Mouse (Mus musculus) spleen, adult 18-20 months (tissue): Measurements from ENCODE around the gene Rfx8.

ENCODE experiments used
- DNase-seq, 2 experiments: peaks; one replicate each; pipeline ENCODE4 v3.0.0; 2022; ENCODE audit warnings: mixed read lengths in 2 of 2

The Rfx8 gene

DNA sequence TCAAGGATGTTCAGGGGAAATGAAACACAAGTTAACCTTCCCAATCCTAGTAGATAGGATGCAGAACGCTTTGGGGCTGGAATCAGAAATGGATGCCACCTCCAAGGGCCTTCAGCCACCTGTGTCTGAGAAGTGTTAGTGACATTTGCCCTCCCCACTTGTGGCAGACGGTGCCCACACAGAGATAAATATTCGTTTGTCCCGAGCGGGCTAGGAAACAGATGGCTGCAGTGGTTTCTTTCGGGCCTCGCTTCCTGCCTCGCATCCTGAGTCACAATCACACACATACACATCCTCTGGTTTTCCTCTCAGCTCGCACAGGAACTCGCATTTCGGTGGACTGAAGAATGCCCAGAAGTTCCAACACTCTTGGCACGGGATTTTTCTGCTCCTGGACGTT is 13.5 kb upstream of the Rfx8 start:
- peak in 1 of 2 experiments; percentile 19 for DNase-seq

DNA sequence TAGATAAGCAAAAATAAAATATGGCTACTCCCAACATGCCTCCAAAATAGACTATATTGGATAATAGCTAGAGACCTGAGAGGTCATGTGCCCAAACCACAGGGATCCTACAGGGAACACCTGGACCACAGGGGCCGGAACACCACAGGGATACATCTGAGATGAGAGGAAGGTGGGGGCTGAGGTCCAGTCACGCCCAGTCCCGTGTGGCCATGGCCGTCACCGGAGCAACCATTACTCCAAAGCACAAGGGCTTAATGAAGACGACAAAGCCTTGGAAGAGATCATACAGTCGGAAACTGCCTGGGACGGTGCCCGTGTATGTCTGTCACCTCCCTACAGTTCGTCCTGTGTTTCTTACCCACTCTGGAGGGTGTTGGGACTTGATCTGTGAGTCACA is 13.1 kb upstream of the Rfx8 start:
- no peak for DNase-seq

DNA sequence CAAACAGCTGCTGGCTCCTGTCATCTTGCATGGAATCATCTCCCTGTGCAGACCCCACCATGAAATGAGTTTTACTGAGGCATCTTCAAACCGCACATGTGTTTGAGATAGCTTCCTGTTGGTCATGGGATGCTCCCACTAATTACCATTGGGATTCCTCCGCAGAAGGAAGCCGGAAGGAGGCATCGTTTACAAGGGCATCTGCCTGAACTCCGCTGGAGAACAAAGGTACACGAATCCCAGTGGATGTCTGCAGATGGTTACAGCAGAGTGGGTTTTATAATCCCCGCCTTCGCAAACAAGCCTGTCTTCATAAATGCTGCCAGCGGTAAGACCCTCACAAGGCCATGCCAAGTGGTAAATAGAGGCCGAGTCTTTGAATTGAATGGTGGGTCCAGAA is 11.3 kb upstream of the Rfx8 start:
- no peak for DNase-seq

DNA sequence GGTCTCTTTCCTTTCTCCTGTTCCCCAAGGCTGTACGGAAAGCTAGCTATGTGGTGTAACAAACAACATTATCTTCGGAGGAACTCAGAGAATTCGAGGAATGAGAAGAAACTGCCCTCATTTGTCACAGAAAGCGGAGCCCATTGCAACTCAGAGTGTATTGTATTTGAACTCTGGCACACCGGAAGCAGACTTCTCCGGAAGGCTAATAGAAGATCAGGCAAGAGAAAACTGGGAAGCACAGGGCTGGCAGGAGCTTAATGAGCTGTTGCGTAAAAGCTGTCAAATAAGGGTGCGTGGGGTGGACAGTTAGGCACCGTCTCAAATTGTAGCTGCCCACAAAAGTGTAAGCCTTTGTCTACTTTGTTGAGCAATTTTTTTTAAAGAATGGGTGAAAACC is 10.7 kb upstream of the Rfx8 start:
- no peak for DNase-seq

DNA sequence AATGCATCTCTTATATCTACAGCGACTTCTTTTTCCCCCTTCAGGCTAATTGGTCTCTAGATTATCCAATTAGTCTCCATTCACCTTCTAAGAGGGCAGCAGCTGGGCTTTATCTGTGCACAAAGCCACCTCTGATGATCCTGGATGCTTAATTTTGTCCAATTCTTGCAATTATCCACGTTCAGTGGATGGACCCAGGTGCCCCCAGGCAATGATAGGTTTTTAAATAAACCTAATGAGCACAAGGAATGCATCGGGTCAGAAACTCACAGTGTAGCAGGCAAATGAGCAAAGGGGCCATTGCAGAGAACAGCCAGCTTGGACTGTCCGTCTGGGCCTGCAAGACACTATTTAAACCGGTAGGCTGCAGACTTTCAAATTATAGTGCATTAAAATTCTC is 10.1 kb upstream of the Rfx8 start:
- DNase-seq, result no peak

DNA sequence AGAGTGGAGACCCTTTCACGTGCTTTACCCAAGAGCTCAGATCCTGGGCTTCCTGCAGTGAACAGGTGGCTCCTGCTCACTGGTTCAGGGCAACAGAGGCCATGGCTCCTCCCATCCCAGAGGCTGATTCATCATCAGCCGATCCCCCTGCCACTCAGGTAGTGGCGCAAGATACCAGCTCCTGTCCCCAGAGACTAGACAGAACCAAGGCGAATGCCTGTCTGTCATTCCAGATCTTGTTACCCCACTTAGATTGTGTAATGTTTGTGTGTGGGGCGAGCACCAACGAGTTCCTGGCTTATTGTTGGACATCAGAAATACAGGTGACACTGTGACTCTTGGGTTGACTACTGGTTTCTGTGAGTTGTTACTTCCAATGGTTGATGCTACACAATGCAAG is 9.1 kb upstream of the Rfx8 start:
- no peak for DNase-seq

DNA sequence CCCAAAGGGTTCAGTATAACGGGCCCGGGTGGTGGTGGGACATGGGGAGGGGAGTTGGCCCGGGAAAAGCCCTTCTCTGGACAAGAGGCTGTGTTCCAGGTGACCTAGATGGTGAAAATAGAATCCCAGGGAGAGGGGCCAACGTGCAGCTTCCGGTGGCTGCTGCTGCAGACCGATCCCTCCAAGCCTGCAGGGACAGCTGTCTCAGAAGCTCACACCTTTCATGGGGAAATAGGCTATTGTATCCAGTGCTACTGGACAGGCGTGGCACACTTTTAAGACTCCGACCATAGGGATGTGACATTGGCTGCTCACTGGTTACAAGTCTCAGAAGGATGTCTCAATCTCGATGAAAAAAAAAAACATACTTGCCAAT is 542 bp upstream of the Rfx8 start:
- no peak for DNase-seq

DNA sequence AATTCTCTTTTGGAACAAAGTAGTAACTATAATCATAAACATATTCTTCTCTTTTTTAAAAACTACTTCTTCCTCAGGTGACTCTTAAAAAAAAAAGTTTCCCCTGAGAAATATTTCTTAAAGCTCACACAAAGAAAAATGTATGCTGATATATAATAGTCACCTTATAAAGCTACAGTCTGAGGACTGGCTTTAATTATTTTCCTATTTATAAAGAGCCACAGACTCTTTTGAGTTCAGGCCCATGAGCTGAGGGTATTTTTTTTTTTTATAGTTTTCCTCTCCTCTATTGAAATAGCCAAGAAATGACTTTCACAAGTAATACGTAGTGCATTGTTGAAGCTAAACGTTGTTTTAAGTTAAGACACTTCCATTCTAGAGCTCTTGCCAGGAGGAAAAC is 611 bp downstream of the Rfx8 start:
- no peak for DNase-seq

DNA sequence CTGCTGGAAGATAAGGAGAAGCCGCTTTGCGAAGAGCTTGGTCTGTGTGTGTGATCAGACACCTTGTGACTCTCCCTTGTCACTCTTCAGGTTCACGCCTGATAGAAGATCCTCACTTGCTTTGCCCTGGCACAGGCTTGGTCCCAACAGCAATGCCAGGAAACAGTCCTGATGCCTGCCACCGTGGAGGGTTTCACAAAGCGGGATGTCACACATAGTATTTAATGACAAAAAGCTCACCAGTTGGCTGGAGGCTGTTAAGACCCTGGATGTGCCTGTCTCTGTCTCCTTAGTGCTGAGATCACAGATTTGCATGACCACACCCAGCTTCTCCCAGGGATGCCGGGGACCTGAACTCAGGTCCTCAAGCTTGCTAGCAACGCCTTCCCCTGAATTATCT is 5.2 kb downstream of the Rfx8 start:
- DNase-seq, result no peak

DNA sequence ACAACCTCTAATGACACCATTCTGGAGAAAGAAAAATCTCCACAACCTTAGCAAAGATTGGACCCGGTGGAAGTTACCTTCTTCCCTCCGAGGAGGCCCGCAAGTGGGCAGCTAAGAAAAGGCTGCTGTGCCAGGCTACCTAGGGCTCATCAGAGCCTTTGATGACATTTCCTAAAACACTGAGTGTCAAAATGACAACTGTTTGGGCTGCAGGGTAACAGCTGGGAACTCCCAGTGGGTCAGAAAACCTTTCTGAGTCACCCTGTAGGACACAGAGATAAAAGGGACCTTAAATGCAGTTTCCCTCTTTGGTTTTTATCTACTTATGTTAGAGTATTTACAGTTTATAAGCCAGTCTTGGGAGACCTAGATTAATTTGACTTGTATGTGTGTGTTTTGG is 6.1 kb downstream of the Rfx8 start:
- no peak for DNase-seq

DNA sequence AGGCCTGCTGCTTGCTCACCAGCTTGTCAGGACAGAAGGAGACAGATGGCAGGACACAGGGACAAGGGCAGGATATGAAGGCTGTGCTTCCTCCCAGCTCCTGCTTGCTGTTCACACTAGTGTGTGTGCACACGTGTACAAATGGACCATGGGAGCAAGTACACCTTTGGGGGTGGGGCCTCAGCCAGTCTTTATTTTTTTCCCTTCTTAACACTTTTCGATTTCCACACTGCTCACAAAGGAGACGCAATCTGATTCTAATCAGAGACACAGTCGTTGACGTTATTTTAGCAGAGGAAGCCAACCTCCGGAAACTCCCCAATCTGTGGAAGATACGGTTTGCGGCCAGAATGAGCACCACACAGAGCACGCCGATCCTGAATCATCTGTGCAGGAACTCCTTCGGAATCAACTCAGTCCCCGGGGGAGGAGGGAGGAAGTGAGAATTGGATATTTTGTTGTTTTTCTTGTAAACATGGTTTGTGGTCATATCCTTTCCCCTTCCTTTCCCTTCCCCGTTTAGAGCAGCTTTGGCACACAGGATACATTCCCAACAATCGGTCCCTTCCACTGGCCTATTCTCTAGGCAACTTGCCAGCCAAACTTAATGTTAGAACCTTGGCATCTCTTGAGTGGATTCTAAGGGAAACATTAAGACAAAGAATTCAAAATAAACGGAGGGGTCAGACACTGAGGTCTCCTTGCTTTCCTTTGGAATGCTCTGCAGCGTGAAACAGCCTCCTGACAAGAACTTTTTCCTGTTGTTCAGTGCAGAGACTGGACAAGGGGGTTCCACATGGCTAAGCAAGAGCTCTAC is 6.7 kb downstream of the Rfx8 start:
- DNase-seq, result no peak

DNA sequence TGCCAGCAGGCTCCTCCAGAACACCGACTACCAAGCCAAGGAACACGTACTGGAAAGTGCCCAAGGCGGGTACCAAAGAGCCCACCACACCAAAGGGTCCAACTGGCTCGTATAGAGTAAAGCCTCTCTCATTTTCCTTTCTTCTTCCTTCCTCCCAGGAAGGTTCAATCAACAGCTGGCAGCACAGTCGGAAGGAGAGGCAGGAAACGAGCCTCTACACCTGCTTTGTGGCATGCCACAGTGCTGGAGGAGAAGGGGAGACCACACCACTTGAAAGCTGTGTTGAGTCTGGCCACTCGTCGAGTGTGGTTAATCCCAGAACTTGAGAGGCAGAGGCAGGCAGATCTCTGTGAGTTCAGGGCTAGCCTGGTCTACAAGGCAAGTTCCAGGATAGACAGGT is 7.5 kb downstream of the Rfx8 start:
- DNase-seq, result no peak

DNA sequence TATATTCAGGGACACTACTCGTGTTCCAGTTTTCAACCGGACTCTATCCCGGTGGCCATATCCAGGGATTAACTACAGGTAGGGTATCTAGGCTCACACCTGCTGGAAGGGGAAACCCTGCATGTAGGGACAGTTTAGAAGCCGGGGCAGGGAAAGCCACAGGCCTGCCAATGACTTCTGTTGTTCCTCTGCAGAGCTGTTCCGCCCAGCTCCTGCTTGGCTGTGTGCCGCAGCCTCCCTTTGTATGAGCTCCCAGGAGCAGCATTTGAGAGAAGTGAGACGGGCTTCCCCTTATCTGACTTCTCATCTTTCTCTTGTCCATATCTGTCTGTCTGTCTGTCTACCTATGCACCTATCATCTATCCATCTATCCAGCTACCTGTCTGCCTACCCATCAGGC is 8.5 kb downstream of the Rfx8 start:
- no peak for DNase-seq

DNA sequence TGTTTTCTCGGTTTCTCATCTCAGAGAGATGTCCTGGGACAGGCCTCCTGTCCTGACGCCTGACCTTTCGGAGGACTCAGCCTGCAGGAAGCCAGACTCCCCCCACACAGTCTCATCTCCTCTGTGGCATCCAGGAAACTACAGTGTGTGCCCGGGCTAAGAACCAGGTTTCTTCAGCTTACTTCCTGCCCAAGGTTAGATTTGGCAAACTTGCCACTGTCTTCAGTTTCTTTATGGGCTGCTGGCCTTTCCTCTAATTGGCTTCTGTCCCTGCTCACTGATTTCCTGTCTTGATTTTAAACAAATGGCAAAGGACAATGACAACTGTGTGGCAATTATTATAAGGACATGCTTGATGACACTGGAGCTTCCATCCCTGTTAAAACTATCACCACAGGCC is 10.2 kb downstream of the Rfx8 start:
- DNase-seq, result no peak

DNA sequence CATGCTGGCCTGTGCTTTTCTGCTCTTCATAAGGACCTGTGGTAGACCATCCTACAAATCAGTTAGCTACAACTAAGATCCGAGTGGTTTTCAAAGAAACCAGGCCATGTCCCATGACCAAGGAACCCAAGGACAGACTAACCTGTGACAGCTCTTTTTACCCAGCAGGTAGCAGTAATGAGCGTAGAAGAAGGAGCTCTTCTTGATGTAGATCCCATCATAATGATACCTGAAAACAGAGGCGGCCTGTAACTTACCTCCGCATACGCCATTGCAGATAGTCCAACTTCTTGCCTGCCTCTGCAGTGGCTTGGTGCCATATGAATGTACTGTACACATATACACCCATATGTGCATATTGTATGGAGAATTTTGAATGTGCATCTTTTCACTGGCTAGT is 10.8 kb downstream of the Rfx8 start:
- no peak for DNase-seq

DNA sequence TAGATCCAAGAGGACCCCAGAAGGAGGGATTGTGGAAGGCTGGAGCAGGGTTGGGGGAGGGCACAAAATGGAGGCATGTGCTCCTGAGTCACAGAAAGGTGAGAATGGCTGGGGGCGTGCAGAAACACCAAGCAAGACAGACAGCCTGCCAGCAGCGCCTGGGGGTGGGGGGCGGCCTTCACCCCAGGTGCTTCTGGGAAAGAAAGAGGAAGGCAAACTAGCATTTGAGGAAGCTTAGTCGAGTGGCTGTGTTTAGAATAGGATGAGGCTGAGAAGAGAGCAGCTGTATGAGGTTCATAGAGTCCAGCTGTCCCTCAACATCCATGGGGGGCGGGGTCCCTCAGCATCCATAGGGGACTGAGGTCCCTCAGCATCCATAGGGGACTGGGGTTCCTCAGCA is 12.0 kb downstream of the Rfx8 start:
- DNase-seq, result no peak

DNA sequence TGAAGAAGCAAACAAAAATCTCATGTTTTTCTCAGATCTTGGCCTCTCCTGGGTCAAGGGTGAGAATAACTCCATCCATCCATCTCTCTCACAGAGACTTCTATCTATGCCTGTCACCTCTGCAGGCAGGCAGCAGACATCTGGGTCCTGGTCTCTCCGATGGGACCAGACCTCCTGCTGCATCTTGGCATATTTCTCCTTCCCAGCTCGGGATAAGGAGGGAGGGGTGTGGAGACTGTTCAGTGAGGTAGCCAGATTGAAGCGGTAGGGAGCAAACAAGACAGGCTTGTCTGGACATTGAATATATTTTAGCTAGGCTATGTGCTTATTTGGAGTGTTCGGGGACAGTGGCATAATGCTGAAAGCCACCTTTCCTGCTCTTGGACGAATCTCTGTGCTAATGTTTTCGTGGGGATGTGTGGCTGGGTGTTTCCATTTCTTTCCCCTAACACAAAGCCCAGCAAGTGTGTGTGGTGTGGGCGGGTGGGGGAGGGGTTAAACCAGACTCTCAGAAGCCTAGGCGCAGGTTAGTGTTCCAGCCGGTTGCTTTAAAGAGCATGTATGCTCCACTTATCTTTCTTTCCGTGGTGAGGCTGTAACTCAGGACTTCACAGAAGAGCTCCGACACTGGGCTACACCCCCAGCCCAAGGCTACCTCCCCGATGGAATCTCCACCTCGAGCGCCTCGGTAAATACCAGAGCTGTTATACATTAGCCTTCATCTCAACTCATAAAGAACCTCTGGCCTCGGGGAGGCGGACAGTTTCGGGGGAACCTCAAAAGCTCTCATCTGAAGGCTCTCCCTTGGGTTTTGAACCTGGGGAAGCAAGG is 18.4 kb downstream of the Rfx8 start:
- DNase-seq, result no peak

DNA sequence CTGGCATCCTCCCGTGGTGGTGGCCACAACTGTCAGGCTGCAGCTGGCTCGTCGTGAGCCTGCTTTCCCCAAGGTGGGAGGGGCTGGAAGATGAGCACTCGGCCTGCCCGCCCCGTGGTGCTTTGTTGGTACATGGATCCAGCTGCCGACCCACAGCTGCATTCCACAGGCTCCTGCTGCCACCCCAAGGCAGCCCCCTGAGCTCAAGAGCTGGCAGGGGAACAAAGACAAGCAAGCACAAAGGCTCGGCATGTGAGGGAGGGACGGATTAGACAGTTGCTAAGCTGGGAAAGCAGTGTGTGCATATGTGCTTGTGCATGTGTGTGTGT is 19.6 kb downstream of the Rfx8 start:
- DNase-seq, result no peak

DNA sequence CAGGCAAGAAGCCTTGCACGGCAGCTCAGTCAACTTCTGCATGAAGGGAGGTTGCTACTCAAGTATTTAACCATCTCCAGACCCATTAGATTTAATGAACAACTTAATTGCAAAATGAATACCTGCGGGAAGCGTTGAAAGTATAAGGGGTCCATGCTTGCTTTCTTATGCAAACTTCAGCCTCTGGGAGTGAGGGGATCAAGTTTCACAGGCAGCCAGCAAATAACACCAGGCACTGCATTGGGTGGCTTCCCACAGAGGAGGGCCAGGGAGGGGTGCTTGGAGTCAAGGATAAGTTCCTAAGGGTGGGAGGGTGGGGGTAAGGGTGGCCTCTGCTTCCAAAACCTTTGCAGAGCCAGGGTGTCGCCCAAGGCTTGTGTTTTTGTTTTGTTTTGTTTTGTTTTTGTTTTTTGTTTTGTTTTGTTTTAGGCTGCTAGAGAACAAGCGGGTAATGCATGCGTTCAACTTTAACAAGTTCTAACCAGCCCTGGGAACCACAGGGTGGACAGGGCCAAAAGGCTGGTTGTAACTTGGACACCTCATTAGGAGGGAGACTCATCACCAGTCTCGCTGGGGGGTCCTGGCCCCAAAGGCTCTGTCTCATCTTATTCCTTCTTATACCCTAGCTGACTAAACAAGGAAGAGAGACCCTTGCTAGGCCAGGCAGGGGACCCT is 20.1 kb downstream of the Rfx8 start:
- no peak for DNase-seq

DNA sequence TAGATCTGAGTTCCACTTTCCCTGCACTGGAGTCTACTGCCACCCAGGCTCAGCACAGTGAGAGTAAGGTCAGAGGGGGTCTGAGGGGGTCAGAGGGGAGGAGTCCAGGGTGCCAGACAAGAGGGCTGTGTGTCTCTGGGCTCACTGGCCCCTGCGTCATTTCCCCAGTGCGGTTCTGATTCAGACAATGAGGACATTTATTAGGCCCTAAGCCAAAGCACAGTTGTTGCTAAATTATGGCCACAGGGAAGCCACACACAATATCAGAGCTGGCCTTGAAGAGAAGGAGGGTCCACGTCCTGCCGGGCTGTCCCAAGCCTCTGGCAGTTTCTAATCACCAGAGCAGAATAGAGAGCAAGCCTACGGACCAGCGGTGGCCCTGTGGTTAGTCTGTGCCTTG is 22.3 kb downstream of the Rfx8 start:
- no peak for DNase-seq

DNA sequence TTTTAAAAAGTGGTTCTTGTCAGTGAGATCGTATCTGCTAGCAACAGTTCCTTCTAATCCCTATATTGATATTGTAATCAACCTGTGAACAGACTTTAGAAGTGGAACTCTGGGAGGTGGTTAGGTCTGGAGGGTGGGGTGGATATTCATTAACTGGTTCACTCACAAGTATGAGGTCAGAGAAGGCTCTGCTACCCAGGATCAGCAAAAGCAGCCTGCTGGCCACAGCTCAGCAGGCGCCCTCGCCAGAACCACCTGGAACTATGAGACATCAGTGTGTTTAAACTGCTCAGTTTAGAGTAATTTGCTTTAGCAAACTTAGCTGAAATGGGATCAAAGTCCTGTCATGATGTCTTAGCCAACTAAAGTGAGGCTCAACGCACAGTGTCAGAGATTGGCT is 25.6 kb downstream of the Rfx8 start:
- no peak for DNase-seq

DNA sequence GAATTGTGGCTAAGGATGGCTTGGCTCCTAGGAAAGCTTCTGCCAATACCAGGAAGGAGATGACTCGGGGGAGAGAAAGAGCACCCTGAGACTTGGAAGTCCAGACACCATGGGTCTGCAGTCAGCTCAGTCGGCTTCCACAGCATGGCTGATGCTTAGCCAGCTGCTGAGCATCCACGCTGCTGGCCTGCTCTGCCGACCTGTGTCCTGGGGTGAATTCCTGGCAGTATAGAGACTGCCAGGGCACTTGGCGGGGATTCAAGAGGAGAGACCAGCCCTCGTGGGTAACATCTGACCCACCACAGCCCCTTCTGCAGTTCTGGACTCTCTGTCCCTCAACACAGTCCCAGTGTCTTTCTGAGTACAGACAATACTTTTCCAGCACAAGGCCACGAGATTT is 26.0 kb downstream of the Rfx8 start:
- no peak for DNase-seq

DNA sequence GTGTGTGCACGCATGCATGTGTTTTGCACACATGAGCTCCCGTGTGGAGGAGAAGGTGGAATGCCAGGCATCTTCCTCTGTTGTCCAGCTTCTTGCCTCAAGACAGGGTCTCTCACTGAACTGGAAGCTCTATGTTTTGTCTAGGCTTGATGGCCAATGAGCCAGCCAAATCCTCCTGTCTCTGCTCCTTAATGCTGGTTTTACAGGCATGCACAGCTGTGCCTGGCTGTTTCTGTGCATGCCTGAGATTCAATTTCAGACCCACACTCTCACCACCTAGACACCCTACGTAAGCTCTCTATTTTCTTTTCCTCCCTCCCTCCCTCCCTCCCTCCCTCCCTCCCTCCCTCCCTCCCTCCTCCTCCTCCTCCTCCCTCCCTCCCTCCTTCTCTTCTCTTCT is 28.8 kb downstream of the Rfx8 start:
- DNase-seq, result no peak

DNA sequence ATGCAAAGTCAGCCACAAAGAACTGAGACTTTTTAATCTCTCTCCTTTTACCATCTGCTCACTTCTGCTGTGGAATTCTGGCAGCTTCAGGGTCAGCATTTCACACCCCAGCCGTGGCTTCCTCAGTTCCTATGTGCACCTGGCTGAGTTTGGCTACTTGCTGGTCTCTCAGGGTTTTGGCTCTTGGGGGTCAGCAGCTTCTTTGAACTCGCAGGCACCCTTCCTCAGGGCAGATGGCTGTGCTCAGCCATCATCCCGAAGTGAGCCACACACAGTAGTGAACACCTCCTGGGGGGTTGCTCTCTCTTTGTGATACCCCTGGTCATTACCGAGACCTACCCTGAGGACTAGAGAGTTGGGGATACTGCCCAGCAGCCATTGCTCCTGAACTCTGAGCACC is 29.7 kb downstream of the Rfx8 start:
- DNase-seq, result no peak
